Mouse (Mus musculus) regulatory T cell (primary cell): Measurements from ENCODE around the gene Zranb1.

Source experiments
- in situ Hi-C: fragments of 300-600 bp; cut with MboI, MseI; formaldehyde crosslinking; loops from one replicate; pipeline ENCODE4 v1.15.1; 2025; ENCODE audit warnings: high pct_unique_total_duplicates

Zranb1 gene

GRCm38 (mm10) chr7:133032589-133033203, 101.8 kb downstream of the Zranb1 start:
- in situ Hi-C loops, result no loop called here

DNA sequence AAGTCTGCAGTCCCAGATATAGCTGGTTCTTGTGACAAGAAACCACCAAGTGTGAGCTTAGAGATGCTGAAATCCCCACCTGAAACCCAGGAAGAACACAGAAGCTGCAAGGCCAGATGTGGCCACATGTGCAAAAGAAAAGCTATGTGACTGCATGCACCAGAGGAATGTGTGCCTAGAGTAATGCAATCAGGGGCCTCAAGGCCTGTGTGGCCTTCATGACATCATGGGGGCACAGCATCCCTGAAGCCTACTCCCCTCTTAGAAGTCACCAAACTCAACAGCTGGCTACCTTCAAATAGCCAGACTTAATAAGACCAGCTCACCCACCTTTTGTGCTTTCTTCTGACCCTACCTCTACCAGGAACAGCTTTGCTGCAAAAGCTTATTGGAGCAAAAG, 105.0 kb downstream of the Zranb1 start:
- in situ Hi-C loops, result no loop called here
